Mouse (Mus musculus) liver, postnatal 0 days (tissue): ENCODE measurements around the gene Hist1h2bf.

Source experiments
- CTCF ChIP-seq: sonication (generic); IDR thresholded peaks from 2 replicates; pipeline ENCODE4 v1.5.1; 2016; ENCODE audit warnings: antibody characterized with exemption, low read depth
- EP300 ChIP-seq: IDR thresholded peaks from 2 replicates; pipeline ENCODE4 v1.6.1; 2016; ENCODE audit warnings: antibody characterized with exemption, low read depth, mild to moderate bottlenecking

GRCm38 (mm10) chr13:23541497-23541896, 32.5 kb downstream of the Hist1h2bf start:
- TF ChIP-seq EP300 (no peak), CTCF (no peak)
